Mouse (Mus musculus) CD4-positive helper T cell, adult 2 months (primary cell): ENCODE results near the gene Tpm3.
"Not testable (repeated sequence)": the region's sequence is repeated elsewhere in the genome, so short reads cannot be mapped to it uniquely, and the experiment has no call there.

Experiments used
- DNase-seq: peaks from one replicate; pipeline ENCODE4 v3.0.0-alpha.2; 2012; ENCODE audit warnings: low read depth, missing footprints, low spot score

Tpm3 gene

GRCm38 (mm10) chr3:90083698-90084324 lies 11.4 kb downstream of the Tpm3 start:
- no peak for DNase-seq

DNA sequence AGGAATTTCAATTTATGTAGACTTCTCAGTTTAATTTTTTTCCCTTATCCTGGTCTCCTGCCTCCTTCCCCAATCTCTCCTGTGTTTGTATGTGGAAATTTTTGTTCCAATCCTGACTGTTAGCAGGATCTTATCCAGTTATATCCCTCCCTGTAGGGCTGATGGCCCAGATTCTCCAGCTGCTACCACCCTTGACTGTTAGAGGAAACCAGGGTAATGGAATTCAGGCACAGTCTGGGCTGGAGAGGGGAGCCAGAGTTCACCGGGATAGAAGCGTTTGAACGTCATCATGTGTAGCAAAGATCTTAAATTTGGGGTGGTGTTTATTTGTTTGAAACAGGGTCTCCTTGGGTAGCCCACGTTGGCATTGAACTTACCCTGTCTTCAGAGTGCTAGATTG lies 12.3 kb downstream of the Tpm3 start:
- DNase-seq = no peak

GRCm38 (mm10) chr3:90085281-90085680 lies 12.8 kb downstream of the Tpm3 start:
- no peak for DNase-seq

- peak; percentile 40 for DNase-seq
Measured at GRCm38 (mm10) chr3:90086068-90086467, 13.6 kb downstream of the Tpm3 start.

GRCm38 (mm10) chr3:90088617-90089016 lies 16.2 kb downstream of the Tpm3 start:
- DNase-seq = no peak

GRCm38 (mm10) chr3:90090892-90091291 lies 18.4 kb downstream of the Tpm3 start:
- no peak for DNase-seq

GRCm38 (mm10) chr3:90094453-90094852 lies 22.0 kb downstream of the Tpm3 start:
- DNase-seq = no peak

- DNase-seq = no peak
Measured at GRCm38 (mm10) chr3:90097928-90098327, 25.5 kb downstream of the Tpm3 start.

- DNase-seq = no peak
Measured at GRCm38 (mm10) chr3:90101010-90101409, 28.6 kb downstream of the Tpm3 start.

GRCm38 (mm10) chr3:90101673-90102072 lies 29.2 kb downstream of the Tpm3 start:
- DNase-seq = peak; percentile 35

DNA sequence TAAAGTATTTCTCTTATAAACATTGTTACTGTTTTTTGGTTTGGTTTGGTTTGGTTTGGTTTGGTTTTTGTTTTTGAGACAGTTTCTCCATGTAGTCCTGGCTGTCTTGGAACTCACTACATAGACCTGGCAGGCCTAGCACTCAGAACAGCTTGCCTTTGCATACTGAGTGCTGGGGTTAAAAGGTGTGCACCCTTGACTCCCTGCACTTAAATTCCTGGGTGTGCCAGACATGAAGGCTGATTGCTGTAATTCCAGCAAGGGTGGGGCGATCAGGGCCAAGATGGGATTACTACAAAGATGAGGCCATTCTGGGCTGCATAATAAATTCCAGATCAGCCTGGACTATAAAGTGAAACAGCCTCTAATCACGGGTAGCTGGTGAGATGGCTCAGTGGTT lies 29.8 kb downstream of the Tpm3 start:
- DNase-seq = no peak

DNA sequence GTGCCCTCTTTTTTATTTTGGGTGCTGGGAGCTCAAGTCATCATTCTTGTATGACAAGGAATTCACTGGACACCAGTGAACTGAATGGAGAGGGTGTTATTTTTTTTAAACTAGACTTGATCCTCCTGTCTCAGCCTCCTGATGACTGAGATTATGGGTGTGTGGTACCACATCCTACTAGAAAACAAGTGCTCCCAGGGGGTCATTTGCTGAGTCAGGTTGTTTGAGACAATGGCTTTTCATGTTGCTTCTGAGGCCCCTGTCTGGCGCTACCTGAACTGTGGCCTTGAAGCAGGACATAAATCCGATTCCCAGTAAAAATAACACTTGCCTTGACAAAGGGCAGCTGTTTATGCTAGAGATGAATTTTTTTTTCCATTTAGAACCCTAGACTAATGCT lies 30.7 kb downstream of the Tpm3 start:
- DNase-seq = no peak

DNA sequence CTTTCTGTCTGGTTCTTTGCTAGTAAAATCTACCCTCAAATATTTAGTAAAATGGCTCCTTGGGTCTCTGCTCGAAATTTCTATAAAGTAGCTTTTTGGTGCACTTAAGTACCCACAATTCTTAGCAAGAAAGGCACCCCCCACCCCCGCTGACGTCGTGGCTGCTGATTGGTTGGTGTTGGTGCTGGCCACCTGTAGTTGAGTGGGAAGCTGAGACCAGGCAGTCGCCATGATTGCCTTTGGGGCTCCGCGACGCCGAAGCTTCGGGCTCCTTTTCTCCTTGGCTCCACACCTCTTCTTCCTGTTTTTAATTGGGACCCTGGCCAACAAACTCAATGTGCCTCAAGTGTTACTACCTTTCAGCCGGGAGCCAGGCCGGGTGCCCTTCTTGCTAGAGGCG lies 31.5 kb downstream of the Tpm3 start, which contains the start of gene Nup210l:
Gene Nup210l, plus strand, starts transcription at position 195 of the 400 bp plus-strand sequence.
- DNase-seq = no peak

GRCm38 (mm10) chr3:90111706-90112105 lies 39.3 kb downstream of the Tpm3 start:
- DNase-seq = no peak

DNA sequence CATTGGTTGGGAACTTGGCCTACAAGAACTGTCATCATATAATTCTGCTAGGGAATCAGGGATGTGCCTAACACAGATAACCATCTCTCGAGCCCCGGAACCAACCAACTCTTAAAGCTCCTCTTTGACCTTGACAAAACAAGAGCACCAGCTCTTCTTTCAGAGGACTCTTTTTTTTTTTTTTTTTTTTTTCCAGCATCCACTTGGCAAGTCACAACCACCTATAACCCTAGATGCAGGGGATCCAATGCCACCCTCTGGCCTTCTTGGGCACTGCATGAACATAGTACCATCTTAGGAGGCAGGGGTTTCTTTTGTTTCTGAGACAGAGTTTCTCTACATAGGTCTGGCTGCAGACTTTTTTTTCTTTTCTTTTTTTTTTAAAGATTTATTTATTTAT lies 41.9 kb downstream of the Tpm3 start:
- no peak for DNase-seq

- DNase-seq = no peak
Measured at GRCm38 (mm10) chr3:90115526-90115925, 43.1 kb downstream of the Tpm3 start.

GRCm38 (mm10) chr3:90118132-90118790 lies 45.8 kb downstream of the Tpm3 start:
- DNase-seq = no peak

GRCm38 (mm10) chr3:90122036-90122435 lies 49.6 kb downstream of the Tpm3 start:
- DNase-seq = not testable (repeated sequence)

DNA sequence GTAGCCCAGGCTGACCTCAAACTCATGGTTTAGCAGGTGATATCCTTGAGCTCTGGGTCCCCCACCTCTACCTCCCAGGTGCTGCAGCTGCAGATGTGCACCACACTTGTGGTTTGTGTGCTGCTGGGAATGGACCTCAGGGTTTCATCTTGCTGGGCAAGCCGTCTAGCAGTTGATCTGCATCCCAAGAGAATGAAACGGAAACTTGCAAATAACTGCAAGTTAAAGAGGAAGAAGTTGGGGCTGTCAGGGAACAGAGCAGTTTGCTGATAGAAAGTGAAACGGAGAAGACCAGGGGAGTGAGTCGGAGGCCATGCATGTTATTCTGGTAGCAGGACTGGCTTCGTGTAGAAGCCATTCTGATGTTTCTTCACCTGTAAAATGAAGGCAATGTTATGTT lies 53.3 kb downstream of the Tpm3 start:
- no peak for DNase-seq

DNA sequence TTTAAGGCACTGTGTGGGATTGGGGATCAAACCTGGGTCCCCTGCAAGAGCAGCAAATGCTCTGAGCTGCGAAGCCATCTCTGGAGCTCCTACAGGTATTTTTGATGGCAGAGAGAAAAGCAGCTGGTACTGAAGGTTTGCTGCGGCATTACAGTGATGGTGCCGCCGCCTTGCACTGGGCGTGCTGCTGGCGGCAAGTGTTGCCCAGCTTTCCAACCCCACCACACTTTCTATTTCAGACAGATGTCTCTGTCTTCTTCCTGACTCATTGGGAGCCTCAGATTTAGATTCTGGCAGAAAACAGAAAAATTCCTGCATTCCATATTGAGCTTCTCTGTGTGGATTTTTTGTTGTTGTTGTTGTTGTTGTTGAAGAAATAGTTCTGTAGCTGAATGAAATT lies 55.4 kb downstream of the Tpm3 start:
- DNase-seq = no peak

- no peak for DNase-seq
Measured at GRCm38 (mm10) chr3:90132745-90133144, 60.3 kb downstream of the Tpm3 start.

DNA sequence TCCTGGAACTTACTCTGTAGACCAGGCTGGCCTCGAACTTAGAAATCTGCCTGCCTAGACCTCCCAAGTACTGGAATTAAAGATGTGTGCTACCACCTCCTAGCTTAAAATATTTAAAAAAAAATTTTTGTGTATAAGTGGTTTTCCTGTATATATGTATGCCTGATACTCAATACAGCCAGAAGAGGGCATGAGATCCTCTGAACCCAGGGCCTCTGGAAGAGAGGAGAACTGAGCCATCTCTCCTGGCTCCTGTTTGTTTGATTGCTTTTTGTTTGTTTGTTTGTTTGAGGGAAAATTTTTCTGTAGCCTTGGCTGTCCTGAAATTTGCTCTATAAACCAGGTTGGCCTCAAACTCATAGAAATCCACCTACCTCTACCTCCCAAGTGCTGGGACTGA lies 60.9 kb downstream of the Tpm3 start:
- no peak for DNase-seq

DNA sequence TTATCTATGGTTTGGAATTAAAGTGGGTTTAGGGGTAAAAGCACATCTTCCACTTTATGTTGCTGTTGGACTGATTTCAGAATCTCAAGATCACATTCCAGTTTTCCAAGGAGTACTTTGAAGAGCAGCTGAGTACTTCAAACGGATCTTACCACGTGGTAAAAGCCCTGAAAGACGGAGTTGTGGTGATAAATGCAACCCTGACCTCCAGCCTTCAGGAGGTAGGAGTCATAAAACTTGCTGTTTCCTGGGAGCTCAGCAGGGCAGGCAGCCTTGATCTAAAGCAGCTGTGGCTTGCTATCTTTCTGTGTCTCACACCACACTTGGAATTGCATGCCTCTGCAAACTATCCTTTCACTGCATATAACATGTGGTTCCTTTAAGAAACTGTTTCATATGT lies 62.0 kb downstream of the Tpm3 start:
- DNase-seq = no peak

DNA sequence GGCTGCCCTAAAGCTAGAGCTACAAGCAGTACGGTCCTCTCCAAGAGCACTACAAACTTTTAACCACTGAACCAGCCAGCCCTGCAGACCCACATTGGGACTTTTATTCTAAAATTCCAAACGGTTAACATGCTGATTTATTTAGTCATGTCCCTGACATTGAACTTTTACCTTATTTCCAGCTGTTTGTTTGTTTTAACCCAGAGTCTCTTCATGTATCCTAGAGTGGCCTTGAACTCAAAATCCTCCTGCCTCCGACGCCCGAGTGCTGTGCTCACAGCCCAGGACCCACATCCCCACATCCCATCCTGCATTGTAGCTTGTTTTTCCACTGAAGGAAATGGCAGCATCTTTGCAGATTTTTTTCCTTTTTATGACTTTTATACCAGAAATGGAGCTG lies 62.5 kb downstream of the Tpm3 start:
- no peak for DNase-seq
